8 mouse cellular contexts compared by ENCODE assay signal in genomic region chr19:55909039-55909438, GRCm38 (mm10).
DNase-seq lines count a peak whose midpoint lies in the region; ATAC-seq lines count a peak whose summit lies in the region.

No protein-coding gene starts in this region.

- WGBS in intestine, embryonic 14.5 days: 39% methylated on average over 7 of the region's 7 CpGs
- WGBS in liver, embryonic 16.5 days (ENCODE audit: insufficient replicate concordance): 71% methylated on average over 7 of the region's 7 CpGs
- WGBS in stomach, embryonic 15.5 days: 42% methylated on average over 7 of the region's 7 CpGs

- ATAC-seq in intestine, embryonic 14.5 days (replicated peaks; ENCODE audit: low FRiP score, low TSS enrichment, low read depth): 0 out of 2 replicates have a peak, but pooled peaks have one; percentile 5
- peak; percentile 51; the same call in 1 of the 2 replicates for ATAC-seq in liver, embryonic 16.5 days (ENCODE audit: low read depth)
- peak; percentile 50; the same call in 1 of the 2 replicates for ATAC-seq in stomach, embryonic 15.5 days (ENCODE audit: insufficient read depth, low FRiP score, low read depth)

- H3K27ac ChIP-seq in intestine, embryonic 14.5 days (ENCODE audit: low read depth): peak overlapping the region; percentile 28; the same call in 1 of the 2 replicates
- H3K27ac ChIP-seq in liver, embryonic 16.5 days (ENCODE audit: low read length): no peak overlapping the region
- no peak overlapping the region for H3K27ac ChIP-seq in stomach, embryonic 15.5 days

- H3K9me3 ChIP-seq in intestine, embryonic 14.5 days (ENCODE audit: control insufficient read depth, low read length): no peaks in the 10 kb centered on the region
- no peaks in the 10 kb centered on the region for H3K9me3 ChIP-seq in liver, embryonic 16.5 days (replicated peaks; ENCODE audit: control insufficient read depth, low read length)
- H3K9me3 ChIP-seq in stomach, embryonic 15.5 days: no peaks in the 10 kb centered on the region

- no peaks in the 10 kb centered on the region for H3K27me3 ChIP-seq in intestine, embryonic 14.5 days (replicated peaks; ENCODE audit: control insufficient read depth, insufficient read depth, low read length)
- no peaks in the 10 kb centered on the region for H3K27me3 ChIP-seq in liver, embryonic 16.5 days (ENCODE audit: control insufficient read depth, insufficient read depth, low read depth, low read length)
- H3K27me3 ChIP-seq in stomach, embryonic 15.5 days (replicated peaks): no peaks in the 10 kb centered on the region

- peaks cover 12% of the 10 kb centered on the region for H3K4me1 ChIP-seq in intestine, embryonic 14.5 days (replicated peaks; ENCODE audit: control insufficient read depth, insufficient read depth, low read length)
- H3K4me1 ChIP-seq in liver, embryonic 16.5 days (ENCODE audit: control insufficient read depth, low read depth, low read length): no peaks in the 10 kb centered on the region
- H3K4me1 ChIP-seq in stomach, embryonic 15.5 days: 0 out of 2 replicates have a peak, but pooled peaks cover 10% of the 10 kb centered on the region

- no peak overlapping the region for H3K9ac ChIP-seq in intestine, embryonic 14.5 days (ENCODE audit: low read length)
- no peak overlapping the region for H3K9ac ChIP-seq in liver, embryonic 16.5 days (ENCODE audit: low read depth, low read length)
- no peak overlapping the region for H3K9ac ChIP-seq in stomach, embryonic 15.5 days

- no peak overlapping the region for H3K4me3 ChIP-seq in intestine, embryonic 14.5 days (ENCODE audit: low read depth, low read length)
- no peak overlapping the region for H3K4me3 ChIP-seq in liver, embryonic 16.5 days (ENCODE audit: low read depth, low read length)
- no peak overlapping the region for H3K4me3 ChIP-seq in stomach, embryonic 15.5 days (replicated peaks)

- H3K36me3 ChIP-seq in intestine, embryonic 14.5 days (ENCODE audit: control insufficient read depth, insufficient read depth, low read length): peaks cover 43% of the 10 kb centered on the region
- peaks cover 7% of the 10 kb centered on the region; the same call in 1 of the 2 replicates for H3K36me3 ChIP-seq in liver, embryonic 16.5 days (ENCODE audit: control insufficient read depth, insufficient read depth)
- H3K36me3 ChIP-seq in stomach, embryonic 15.5 days: peaks cover 19% of the 10 kb centered on the region; the same call in 1 of the 2 replicates

- H3K4me2 ChIP-seq in intestine, embryonic 14.5 days (ENCODE audit: low read length): no peak overlapping the region
- H3K4me2 ChIP-seq in liver, embryonic 16.5 days (ENCODE audit: low read depth, low read length): no peak overlapping the region
- H3K4me2 ChIP-seq in stomach, embryonic 15.5 days: no peak overlapping the region

- peak; percentile 33 to 35 for DNase-seq in right cerebral cortex, postnatal 10 days (ENCODE audit: low spot score in 2 of 2)
- no peak for DNase-seq in right cerebral cortex, postnatal 4 days
- peak; percentile 12 for DNase-seq in c-Kit-positive CD71-negative TER-119-negative erythroid progenitor cells, embryonic 14.5 days (ENCODE audit: low read depth)
- DNase-seq in intestine, embryonic 14.5 days (ENCODE audit: low spot score): no peak
- DNase-seq in right cerebral cortex, postnatal 14 days: no peak
- no peak for DNase-seq in cerebellum, postnatal 36 days

Comparison
In these comparisons a context has a peak if more than half of its experiments do, and no peak if none do; other contexts are left out.
1. DNase-seq: peak in right cerebral cortex, postnatal 10 days (2 of 2) and c-Kit-positive CD71-negative TER-119-negative erythroid progenitor cells, embryonic 14.5 days (single experiment); none in right cerebral cortex, postnatal 4 days (single experiment), intestine, embryonic 14.5 days (single experiment), right cerebral cortex, postnatal 14 days (single experiment) and cerebellum, postnatal 36 days (0 of 2).
2. Peak in every context shown above with its lines, with median percentiles within 50 percentile points of each other: ATAC-seq.